Mouse (Mus musculus): ENCODE data around the gene Snx29. TPM values are rescaled to one million over a fixed set of nuclear protein-coding genes. Genes with fewer than 3 reads are reported as not detected.
A peak's percentile ranks its signal among the peaks of the same experiment; 100 is the strongest.

The Snx29 gene
- polyA plus RNA-seq, 1 experiment from 2014 or later, result 4.4 TPM

DNA sequence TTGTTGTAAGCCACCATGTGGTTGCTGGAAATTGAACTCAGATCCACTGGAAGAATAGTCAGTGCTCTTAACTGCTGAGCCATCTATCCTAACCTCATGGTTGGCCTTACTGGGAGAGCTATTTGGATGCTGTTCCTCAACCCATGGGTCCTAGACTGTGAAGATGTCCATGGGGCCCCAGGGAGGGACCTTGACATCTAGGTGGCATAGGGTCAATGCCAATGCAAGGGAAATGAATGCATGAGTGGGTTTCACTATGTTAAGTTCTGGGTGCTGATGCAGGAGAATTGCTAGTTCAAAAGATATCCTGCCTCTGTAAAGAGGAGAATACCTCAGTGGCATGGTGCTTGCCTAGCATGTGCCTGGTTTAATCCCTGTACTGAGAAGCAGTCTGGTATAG, 63.5 kb downstream of the Snx29 start:
- H3K36me3 ChIP-seq, result no peaks in the 10 kb centered on the region
- no peak for DNase-seq
- H3K9me3 ChIP-seq (replicated peaks), result no peaks in the 10 kb centered on the region
- no peak for ATAC-seq (ENCODE audit: low read depth)
- H3K4me2 ChIP-seq, result no peak overlapping the region
- H3K27ac ChIP-seq, result no peak overlapping the region
- no peak overlapping the region for H3K9ac ChIP-seq
- H3K4me3 ChIP-seq (replicated peaks), result no peak overlapping the region
- no peaks in the 10 kb centered on the region for H3K27me3 ChIP-seq
- peaks cover 19% of the 10 kb centered on the region for H3K4me1 ChIP-seq (replicated peaks)

DNA sequence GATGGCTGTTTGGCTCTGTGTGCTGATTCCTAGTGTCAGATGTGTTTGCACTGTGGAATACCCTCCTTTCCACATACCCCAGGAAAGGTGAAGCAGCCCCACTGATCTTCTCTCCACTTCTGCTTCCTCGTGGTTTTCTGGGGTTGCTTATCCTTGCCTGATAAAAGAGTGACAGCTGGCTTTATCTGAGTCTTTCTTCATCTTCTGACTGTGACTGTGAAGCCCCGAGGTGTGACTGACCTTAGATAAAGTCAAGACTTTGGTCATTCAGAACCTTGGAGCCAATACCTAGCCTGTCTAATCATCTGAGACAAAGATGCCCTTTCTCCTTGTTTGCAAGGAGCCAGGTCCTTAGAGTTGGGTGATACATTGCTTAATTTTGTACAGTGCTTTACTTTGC, 65.4 kb downstream of the Snx29 start:
- H3K9me3 ChIP-seq (replicated peaks), result no peaks in the 10 kb centered on the region
- H3K9ac ChIP-seq, result no peak overlapping the region
- H3K4me2 ChIP-seq, result no peak overlapping the region
- no peak overlapping the region for H3K4me3 ChIP-seq (replicated peaks)
- H3K4me1 ChIP-seq (replicated peaks), result peaks cover 19% of the 10 kb centered on the region
- 2% methylated on average over 2 of the region's 2 CpGs for whole genome bisulfite sequencing (ENCODE audit: insufficient replicate concordance)
- H3K36me3 ChIP-seq, result no peaks in the 10 kb centered on the region
- H3K27ac ChIP-seq, result no peak overlapping the region
- no peaks in the 10 kb centered on the region for H3K27me3 ChIP-seq
- 0 out of 2 replicates have a peak, but pooled peaks have one; percentile 31 for ATAC-seq (ENCODE audit: low read depth)
- DNase-seq, result no peak

DNA sequence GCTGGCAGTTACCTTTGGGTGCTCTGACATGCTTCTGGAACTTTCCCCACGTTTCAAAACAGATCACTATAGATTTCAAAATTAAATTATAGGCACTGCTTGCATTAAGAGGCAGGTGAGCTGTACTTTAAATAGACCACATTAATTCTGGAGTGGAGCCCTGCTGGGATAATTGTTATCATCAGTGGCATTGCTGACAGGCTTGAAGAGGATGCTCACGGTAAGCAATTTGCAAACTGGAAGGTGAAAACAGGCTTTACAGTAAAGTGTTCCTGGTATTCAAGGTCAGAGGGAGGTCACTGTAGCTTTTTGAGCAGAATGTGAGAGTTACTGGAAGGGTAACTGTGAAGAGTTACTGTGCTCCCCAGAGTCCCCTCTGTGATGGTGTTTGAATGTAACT, 66.6 kb downstream of the Snx29 start:
- H3K27ac ChIP-seq, result no peak overlapping the region
- 48% methylated on average over 2 of the region's 2 CpGs for WGBS (ENCODE audit: insufficient replicate concordance)
- H3K9me3 ChIP-seq (replicated peaks), result no peaks in the 10 kb centered on the region
- H3K36me3 ChIP-seq, result no peaks in the 10 kb centered on the region
- H3K27me3 ChIP-seq, result no peaks in the 10 kb centered on the region
- H3K4me2 ChIP-seq, result no peak overlapping the region
- H3K4me1 ChIP-seq (replicated peaks), result peaks cover 19% of the 10 kb centered on the region
- no peak overlapping the region for H3K9ac ChIP-seq
- ATAC-seq (ENCODE audit: low read depth) (no peak), DNase-seq (no peak)
- no peak overlapping the region for H3K4me3 ChIP-seq (replicated peaks)

DNA sequence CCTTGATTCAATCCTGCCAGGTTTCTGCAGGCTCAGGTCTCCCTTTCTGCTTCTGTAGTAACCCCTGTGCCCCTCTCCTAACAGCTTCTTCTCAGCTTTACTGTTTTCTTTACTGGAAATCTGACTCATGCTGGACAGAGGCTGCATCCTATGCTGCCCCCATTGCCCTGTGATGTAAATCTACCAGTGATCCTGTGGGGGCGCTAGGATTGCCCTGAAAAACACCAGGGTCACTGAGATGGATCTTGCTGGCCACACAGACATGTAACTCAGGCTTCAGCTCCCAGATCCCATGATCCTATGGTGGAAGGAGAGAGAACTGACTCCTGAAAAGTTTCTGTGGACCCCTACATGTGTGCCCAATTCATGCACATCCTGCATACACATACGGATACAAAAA, 73.9 kb downstream of the Snx29 start:
- Histone ChIP-seq H3K4me3 (replicated peaks) (no peak overlapping the region), H3K4me1 (replicated peaks) (no peaks in the 10 kb centered on the region), H3K4me2 (no peak overlapping the region), H3K9me3 (replicated peaks) (no peaks in the 10 kb centered on the region), H3K9ac (no peak overlapping the region), H3K36me3 (no peaks in the 10 kb centered on the region), H3K27ac (no peak overlapping the region), H3K27me3 (no peaks in the 10 kb centered on the region)
- 55% methylated on average over 2 of the region's 2 CpGs for WGBS (ENCODE audit: insufficient replicate concordance)
- ATAC-seq (ENCODE audit: low read depth) (no peak), DNase-seq (no peak)

DNA sequence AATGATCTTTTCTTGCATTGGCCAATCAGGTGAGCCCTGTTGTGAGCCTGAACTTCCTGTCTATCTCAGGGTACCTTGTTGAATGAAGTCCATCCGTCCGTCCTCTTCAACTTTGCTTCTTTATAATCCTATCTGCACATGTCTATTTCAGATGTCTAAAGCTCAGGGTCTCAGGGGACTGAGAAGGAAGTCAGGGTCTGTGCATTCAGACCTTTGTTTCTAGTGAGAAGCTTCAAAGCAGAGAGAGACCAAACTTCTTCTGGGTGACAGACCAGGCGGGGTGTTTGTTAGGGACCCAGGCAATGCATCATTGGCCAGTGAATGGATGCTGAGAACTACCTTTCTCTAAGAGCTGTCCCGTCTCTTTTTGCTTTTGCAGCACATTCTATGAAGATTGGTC, 76.7 kb downstream of the Snx29 start:
- Histone ChIP-seq H3K9me3 (replicated peaks) (no peaks in the 10 kb centered on the region), H3K4me2 (no peak overlapping the region), H3K9ac (no peak overlapping the region), H3K4me1 (replicated peaks) (no peaks in the 10 kb centered on the region), H3K27ac (no peak overlapping the region), H3K27me3 (no peaks in the 10 kb centered on the region), H3K4me3 (replicated peaks) (no peak overlapping the region), H3K36me3 (no peaks in the 10 kb centered on the region)
- DNase-seq (no peak), ATAC-seq (ENCODE audit: low read depth) (no peak)
- 69% methylated on average over 4 of the region's 4 CpGs for WGBS (ENCODE audit: insufficient replicate concordance)

DNA sequence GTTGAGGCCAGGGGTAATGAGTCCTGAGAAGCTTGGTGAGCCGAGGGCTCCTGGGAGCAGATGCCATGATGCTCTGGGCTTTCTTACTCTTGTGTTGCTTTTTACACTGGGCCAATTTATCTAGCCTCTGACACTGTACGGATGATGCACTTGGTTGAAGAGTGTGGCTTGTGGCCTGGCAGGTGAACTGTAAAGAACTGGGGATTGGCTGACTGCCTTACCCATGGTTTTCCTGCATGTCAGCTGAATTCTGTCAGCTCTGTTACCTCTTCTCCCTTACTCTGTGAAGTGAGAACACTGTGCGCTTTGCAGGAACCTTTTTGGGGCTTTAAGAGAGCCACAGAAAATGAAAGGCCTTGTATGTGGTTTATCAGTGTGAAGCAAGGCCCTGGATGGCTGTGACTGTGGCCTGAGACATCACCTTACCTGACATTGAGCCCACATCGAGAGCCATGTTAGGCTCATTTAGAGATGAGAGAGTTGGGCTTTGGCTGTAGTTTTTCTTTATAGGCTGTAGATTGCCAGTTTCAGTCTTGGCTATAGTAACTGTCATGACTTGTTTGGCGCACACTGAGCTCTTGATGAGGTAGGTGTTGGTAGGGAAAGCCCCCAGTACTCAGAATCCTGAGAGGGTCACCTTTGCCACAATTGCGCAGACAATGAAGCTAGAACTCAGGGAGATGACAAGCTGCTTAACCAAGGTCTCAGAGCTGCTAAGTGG, 77.3 kb downstream of the Snx29 start:
- no peak overlapping the region for H3K9ac ChIP-seq
- no peak overlapping the region for H3K27ac ChIP-seq
- ATAC-seq (ENCODE audit: low read depth) (no peak), DNase-seq (no peak)
- H3K9me3 ChIP-seq (replicated peaks), result no peaks in the 10 kb centered on the region
- H3K4me1 ChIP-seq (replicated peaks), result no peaks in the 10 kb centered on the region
- no peaks in the 10 kb centered on the region for H3K27me3 ChIP-seq
- no peak overlapping the region for H3K4me2 ChIP-seq
- 75% methylated on average over 6 of the region's 6 CpGs for WGBS (ENCODE audit: insufficient replicate concordance)
- H3K36me3 ChIP-seq, result no peaks in the 10 kb centered on the region
- H3K4me3 ChIP-seq (replicated peaks), result no peak overlapping the region

DNA sequence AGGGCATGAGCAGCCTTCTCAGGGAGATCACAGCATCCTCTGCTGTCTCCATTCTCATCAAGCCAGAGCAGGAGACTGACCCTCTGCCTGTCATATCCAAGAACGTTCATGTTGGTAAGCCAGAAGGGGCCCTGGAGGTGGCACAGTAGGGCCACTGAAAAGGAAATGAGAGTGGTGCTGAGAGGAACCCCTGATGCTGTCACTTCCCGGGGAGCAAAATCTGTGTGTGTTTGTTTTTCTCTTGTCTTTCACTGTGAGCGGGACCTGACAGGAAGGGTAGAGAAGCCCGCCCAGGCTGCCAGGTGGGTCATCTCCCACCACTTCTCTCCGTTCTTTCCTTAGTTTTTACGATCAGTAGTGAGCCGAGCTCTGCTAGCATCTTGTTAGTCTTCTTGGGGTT, 78.2 kb downstream of the Snx29 start:
- DNase-seq (no peak), ATAC-seq (ENCODE audit: low read depth) (no peak)
- Histone ChIP-seq H3K36me3 (no peaks in the 10 kb centered on the region), H3K4me1 (replicated peaks) (no peaks in the 10 kb centered on the region), H3K27me3 (no peaks in the 10 kb centered on the region), H3K4me2 (no peak overlapping the region), H3K27ac (no peak overlapping the region), H3K9me3 (replicated peaks) (no peaks in the 10 kb centered on the region), H3K4me3 (replicated peaks) (no peak overlapping the region), H3K9ac (no peak overlapping the region)
- WGBS (ENCODE audit: insufficient replicate concordance), result 63% methylated on average over 7 of the region's 7 CpGs

DNA sequence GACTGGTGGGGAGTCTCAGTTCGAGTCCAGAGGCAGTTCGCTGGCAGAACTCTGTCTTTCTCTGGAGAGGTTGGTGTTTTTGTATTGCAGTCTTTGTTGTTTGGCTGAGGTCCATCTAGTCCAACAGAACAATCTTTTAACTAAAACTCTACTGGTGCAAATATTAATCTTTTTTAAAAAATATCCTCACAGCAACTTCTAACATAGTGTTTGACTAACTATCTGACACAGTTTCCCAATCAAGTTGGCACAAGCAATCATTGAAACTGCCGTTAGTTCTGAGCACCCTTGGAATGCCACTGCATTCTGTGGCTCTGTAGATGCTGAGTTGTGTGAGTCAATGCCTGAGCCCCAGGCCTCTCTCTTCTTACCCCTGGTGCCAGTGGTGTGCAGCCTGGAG, 82.5 kb downstream of the Snx29 start:
- Histone ChIP-seq H3K27me3 (no peaks in the 10 kb centered on the region), H3K4me2 (no peak overlapping the region), H3K9me3 (replicated peaks) (no peaks in the 10 kb centered on the region), H3K9ac (no peak overlapping the region), H3K27ac (no peak overlapping the region), H3K36me3 (no peaks in the 10 kb centered on the region), H3K4me1 (replicated peaks) (no peaks in the 10 kb centered on the region), H3K4me3 (replicated peaks) (no peak overlapping the region)
- ATAC-seq (ENCODE audit: low read depth) (no peak), DNase-seq (no peak)
- 75% methylated on average over 3 of the region's 3 CpGs for WGBS (ENCODE audit: insufficient replicate concordance)

DNA sequence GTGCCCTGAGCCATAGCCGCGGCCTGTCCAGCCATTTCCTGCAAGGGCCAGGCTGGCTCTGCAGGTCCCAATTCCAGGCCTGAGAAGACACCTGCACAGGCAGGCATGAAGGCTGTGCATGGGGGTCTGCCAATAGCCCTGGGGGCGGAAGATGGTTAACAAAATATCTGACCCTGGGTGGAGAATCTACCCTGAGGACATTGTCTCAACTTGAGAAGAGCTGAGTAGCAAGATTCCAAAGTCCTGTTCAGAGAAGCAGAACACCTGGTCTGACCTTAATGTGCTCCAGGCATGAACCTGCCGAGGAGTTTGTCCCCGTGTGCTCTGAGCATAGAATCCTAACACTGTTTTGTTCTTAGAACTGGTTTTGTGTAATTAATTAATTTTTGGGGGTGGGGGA, 83.5 kb downstream of the Snx29 start:
- Histone ChIP-seq H3K36me3 (no peaks in the 10 kb centered on the region), H3K9me3 (replicated peaks) (no peaks in the 10 kb centered on the region), H3K9ac (no peak overlapping the region), H3K4me1 (replicated peaks) (no peaks in the 10 kb centered on the region), H3K27ac (no peak overlapping the region), H3K4me3 (replicated peaks) (no peak overlapping the region), H3K4me2 (no peak overlapping the region), H3K27me3 (no peaks in the 10 kb centered on the region)
- 77% methylated on average over 5 of the region's 5 CpGs for WGBS (ENCODE audit: insufficient replicate concordance)
- ATAC-seq (ENCODE audit: low read depth) (no peak), DNase-seq (no peak)

DNA sequence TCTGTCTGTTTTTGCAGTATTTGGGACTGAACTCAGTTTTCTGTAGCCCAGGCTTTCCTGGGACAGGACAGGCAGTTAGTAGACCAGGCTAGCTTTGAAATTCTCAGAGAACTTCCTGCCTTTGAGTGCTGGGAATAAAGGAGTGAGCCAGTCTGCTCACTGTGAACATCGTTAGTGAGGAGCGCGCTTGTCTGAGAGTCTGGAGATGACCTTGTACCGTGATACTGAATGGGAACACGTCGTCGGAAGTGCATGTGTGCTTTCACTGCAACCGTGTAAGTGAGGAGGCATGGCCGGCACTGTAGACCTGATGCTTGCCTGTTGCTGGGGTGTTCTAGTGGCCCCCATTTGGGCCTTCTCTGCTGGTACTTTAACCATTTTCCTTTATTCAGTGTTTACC, 83.9 kb downstream of the Snx29 start:
- DNase-seq, result no peak
- 74% methylated on average over 9 of the region's 9 CpGs for WGBS (ENCODE audit: insufficient replicate concordance)
- no peaks in the 10 kb centered on the region for H3K27me3 ChIP-seq
- H3K9me3 ChIP-seq (replicated peaks), result no peaks in the 10 kb centered on the region
- no peaks in the 10 kb centered on the region for H3K36me3 ChIP-seq
- no peak overlapping the region for H3K4me2 ChIP-seq
- no peak overlapping the region for H3K4me3 ChIP-seq (replicated peaks)
- no peak overlapping the region for H3K9ac ChIP-seq
- ATAC-seq (ENCODE audit: low read depth), result no peak
- H3K27ac ChIP-seq, result no peak overlapping the region
- no peaks in the 10 kb centered on the region for H3K4me1 ChIP-seq (replicated peaks)

DNA sequence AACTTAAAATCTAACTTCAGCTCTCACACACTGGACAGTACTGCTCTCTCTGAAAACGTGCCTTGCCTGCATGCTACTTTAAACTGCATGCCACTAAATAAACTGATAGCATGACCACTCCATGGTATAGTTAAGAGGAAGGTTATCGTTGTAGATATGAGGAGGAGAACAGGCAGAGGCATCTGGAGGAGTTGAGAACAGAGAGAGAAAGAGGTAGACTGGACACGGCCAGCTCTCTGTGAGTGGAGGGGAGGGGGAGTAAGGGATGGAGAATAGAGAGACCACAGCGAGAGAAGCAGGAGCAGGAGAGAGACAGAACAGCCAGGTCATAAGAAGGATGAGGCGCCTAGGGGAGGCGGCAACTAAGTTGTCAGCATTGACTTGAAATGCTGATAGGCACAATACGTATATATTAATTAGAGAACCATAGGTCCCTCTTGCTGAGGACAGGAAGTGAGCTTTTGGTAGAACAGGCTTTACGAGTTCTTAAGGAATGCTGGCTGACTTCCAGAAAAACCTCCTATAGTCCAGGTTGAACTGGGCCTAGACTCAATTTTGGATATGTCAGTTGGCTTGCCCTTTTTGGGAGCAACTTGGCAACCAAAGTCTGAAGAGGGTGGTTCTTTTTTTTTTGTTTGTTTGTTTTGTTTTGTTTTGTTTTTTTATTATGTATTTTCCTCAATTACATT, 85.4 kb downstream of the Snx29 start:
- Histone ChIP-seq H3K4me3 (replicated peaks) (no peak overlapping the region), H3K27me3 (no peaks in the 10 kb centered on the region), H3K4me2 (no peak overlapping the region), H3K4me1 (replicated peaks) (no peaks in the 10 kb centered on the region), H3K27ac (no peak overlapping the region), H3K36me3 (no peaks in the 10 kb centered on the region), H3K9ac (no peak overlapping the region), H3K9me3 (replicated peaks) (no peaks in the 10 kb centered on the region)
- 72% methylated on average over 8 of the region's 8 CpGs for WGBS (ENCODE audit: insufficient replicate concordance)
- ATAC-seq (ENCODE audit: low read depth), result no peak
- DNase-seq, result no peak

DNA sequence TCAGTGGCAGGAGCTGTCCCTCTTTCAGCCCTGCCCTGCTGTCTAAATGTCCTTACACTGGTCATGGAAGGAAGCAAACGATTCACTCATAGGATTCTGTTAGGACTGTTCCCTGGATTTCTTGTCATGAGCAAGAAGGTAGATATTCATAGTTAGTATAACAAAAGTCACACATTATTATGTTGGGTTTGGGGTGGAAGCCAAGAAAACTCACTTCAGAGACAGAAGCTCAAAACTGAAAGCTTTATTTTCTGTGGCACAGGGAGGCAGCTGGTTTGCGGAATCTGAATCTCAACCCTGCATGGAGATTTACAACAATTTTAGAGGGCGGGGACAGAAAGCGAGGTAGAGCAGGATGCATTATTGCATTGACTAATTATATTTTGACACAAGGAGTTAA, 86.0 kb downstream of the Snx29 start:
- H3K27ac ChIP-seq, result no peak overlapping the region
- no peaks in the 10 kb centered on the region for H3K4me1 ChIP-seq (replicated peaks)
- H3K4me2 ChIP-seq, result no peak overlapping the region
- no peak for DNase-seq
- WGBS (ENCODE audit: insufficient replicate concordance), result 75% methylated on average over 4 of the region's 4 CpGs
- H3K9ac ChIP-seq, result no peak overlapping the region
- H3K9me3 ChIP-seq (replicated peaks), result no peaks in the 10 kb centered on the region
- H3K27me3 ChIP-seq, result no peaks in the 10 kb centered on the region
- H3K4me3 ChIP-seq (replicated peaks), result no peak overlapping the region
- no peak for ATAC-seq (ENCODE audit: low read depth)
- H3K36me3 ChIP-seq, result no peaks in the 10 kb centered on the region
